Mouse (Mus musculus) left cerebral cortex, adult 8-10 months (tissue): Measurements from ENCODE around the gene Ephb4. TPM values are rescaled to one million over a fixed set of nuclear protein-coding genes. Genes with fewer than 3 reads are reported as not detected.

Source experiments
- DNase-seq, 2 experiments: peaks; one replicate each; pipeline ENCODE4 v3.0.0; 2022; ENCODE audit warnings: low spot score in 2 of 2
- total RNA-seq, 4 experiments: library from RNA; stranded (reverse); gene quantifications; 2 replicates each; pipeline ENCODE4 v1.2.4; 2022

Gene Ephb4
- total RNA-seq, 4 experiments from 2014 or later = 4.4 to 7.2 (median 5.2) TPM

DNA sequence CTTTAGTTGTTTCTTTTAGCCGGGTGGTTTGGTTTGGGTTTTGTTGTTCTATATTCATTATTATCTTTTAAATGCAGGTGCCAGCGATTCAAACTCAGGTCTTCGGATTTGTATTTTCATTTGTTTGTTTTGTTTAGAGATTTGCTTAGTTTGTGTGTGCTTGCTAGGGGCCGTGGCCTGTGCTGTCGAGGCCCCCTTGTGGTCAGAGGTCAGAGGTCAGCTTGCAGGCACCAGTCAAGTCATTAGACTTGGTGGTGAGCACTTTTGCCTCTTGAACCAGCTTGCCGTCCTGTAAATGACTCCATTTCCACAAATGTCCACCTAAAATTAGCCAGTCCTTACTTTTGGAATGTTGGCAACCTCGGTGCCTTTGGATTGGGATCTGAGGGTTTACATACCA lies 8.5 kb downstream of the Ephb4 start:
- no peak for DNase-seq

- no peak for DNase-seq
Measured at GRCm38 (mm10) chr5:137369665-137370064, 19.8 kb downstream of the Ephb4 start.

DNA sequence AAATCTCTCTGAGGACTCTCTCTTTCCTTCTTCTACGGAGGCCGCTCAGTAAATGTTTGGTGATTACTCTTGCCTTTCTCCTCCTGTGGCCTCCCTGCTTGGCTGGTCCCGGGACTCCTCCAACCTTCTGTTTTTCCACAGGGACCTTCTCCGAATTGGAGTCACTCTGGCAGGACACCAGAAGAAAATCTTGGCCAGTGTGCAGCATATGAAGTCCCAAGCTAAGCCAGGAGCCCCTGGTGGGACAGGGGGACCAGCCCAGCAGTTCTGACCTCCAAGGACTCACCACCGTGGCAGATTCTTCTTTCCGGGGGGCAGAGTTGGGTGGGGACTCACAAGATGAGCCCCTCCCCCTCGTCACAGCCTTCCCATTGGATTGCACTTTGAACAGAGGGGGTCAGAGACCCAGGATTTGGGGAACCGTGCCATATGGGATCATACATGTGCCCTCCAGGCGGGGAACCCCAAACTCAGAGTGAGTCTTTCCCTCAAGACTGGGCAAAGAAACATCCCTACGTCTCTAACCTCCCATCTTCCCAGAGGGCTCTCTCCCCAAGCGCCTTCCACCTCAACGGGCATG lies 23.6 kb downstream of the Ephb4 start:
- no peak for DNase-seq

DNA sequence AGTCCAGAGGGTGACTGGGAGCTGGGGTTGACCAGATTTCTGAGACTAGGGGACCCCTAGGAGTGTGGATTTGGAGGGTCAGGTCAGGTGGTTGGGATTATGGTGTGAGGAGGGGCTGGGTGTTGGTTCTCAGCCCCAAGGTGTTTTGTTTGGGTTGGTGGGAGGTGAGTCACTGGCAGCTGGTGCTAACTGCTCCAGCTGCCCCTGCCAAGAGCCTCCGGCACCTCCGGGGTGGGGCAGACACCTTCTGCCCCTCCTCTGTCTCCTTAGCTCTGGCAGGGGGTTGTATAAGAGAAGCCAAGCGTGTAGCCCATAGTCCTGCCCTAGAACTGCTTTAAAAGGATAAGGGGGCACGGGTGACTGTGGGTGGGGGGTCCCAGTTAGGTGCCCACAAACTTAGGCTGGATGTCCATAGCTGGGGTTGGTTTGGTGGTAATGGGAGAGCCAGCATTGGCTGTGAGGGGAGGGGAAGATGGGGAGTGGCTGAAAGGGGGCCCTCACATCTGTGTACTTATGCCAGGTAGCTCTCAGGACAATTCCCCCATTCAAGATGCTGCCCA lies 24.7 kb downstream of the Ephb4 start:
- no peak for DNase-seq

DNA sequence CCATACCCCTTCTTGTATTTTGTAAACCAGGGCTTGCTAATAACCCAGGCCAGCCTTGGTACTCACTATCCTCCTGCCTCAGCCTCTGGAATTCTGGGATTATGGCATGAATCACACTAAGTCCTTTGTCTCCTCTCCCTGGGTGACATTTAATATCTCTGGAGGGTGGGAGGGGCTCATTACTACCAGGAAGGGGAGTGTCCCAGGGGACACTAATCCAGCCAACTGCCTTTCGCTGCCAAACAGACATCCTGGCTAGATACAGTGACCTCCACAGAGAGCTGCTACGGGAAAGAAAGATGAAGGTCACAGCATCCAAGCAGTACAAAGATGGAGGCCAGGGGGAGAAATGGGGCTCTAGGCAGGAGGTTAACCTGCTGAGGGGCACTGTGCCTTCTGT lies 25.7 kb downstream of the Ephb4 start:
- DNase-seq = no peak

DNA sequence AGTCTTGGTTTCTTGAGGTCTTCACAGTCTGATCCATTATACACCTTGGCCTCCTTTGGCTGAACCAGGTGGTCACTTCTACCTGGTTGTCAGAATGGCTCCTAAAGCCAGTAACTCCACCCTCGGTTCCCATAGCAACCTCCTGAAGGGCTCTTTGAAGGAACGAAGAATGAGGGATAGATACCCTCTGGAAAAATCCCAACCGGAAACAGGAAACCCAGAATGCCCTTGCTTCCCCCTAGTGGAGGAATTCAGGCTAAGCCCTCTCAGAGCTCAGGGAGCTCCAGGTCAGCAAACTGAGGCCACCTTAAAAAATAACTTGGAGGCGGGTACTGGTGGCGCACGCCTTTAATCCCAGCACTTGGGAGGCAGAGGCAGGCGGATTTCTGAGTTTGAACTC lies 26.3 kb downstream of the Ephb4 start:
- no peak for DNase-seq

DNA sequence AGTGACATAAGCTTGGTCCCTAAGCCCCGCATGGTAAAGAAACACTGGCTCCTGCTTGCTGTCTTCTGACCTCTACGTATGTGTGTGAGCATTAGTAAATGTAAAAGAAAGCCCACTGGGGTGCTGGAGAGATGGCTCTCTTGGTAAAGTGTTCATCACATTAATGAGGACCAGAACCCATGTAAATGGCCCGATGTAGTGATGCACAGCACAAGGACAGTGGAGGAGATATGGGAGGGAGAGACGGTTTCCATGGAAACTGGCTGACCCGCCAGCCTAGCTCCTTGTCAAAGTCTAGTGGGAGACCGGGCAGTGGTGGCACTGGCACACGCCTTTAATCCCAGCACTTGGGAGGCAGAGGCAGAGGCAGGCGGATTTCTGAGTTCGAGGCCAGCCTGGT lies 26.8 kb downstream of the Ephb4 start:
- no peak for DNase-seq

GRCm38 (mm10) chr5:137377176-137377575 lies 27.3 kb downstream of the Ephb4 start:
- DNase-seq = no peak

GRCm38 (mm10) chr5:137377603-137378002 lies 27.7 kb downstream of the Ephb4 start:
- DNase-seq = no peak

GRCm38 (mm10) chr5:137381152-137381551 lies 31.2 kb downstream of the Ephb4 start:
- DNase-seq = peak in 1 of 2 experiments; percentile 21

GRCm38 (mm10) chr5:137383441-137383840 lies 33.5 kb downstream of the Ephb4 start:
- DNase-seq = no peak

DNA sequence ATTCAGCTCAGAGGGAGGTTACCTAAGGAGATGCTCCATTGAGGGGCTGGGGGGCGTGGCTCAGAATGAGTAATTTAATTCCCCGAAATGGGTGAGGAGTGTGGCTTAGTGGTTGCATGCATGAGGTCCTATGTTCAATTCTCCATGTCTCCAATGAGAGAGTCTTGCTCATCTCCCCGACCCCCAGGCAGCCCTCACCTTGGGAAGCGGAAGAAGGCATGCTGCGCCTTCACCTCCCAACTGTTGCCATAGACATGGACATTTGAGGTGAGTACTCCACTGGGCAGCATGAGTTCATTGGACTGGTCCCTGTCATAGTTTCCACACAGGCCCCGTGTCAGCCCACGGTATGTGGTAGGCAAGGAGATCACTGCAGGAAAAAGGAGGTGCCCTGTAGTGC lies 36.8 kb downstream of the Ephb4 start:
- DNase-seq = no peak

GRCm38 (mm10) chr5:137391641-137392040 lies 41.7 kb downstream of the Ephb4 start:
- DNase-seq = no peak

DNA sequence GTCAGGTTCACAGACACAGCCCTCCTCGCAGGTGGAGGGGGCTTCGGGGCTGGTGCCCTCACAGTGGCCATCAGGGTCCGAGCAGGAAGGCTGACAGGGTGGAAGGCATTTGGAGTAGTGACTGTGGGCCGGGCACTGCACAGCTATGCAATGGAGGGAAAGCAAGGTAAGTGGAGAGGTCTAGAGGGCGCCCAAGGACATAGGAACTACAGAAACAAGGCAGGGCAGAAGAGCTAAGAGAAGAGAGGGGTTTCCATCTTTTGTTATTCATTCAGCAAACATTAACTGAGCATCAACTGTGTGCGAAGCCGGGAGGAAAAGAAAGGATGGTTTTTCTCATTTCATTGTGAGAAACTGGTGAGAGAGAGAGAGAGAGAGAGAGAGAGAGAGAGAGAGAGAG lies 44.5 kb downstream of the Ephb4 start:
- DNase-seq = no peak

- DNase-seq = no peak
Measured at GRCm38 (mm10) chr5:137404081-137404480, 54.2 kb downstream of the Ephb4 start.

- no peak for DNase-seq
Measured at GRCm38 (mm10) chr5:137409451-137409850, 59.5 kb downstream of the Ephb4 start.

GRCm38 (mm10) chr5:137410066-137410465 lies 60.2 kb downstream of the Ephb4 start:
- no peak for DNase-seq

- no peak for DNase-seq
Measured at GRCm38 (mm10) chr5:137410549-137410948, 60.6 kb downstream of the Ephb4 start.

GRCm38 (mm10) chr5:137411235-137411634 lies 61.3 kb downstream of the Ephb4 start:
- DNase-seq = no peak

- DNase-seq = no peak
Measured at GRCm38 (mm10) chr5:137414253-137414652, 64.3 kb downstream of the Ephb4 start.

- DNase-seq = no peak
Measured at GRCm38 (mm10) chr5:137419105-137419504, 69.2 kb downstream of the Ephb4 start.

- DNase-seq = no peak
Measured at GRCm38 (mm10) chr5:137419841-137420240, 69.9 kb downstream of the Ephb4 start.

- DNase-seq = no peak
Measured at GRCm38 (mm10) chr5:137425648-137426047, 75.7 kb downstream of the Ephb4 start.
